Mouse (Mus musculus) bone marrow macrophage, adult 2 months (primary cell): Measurements from ENCODE around the gene Dazap2.

ENCODE experiments used
- CTCF ChIP-seq: IDR thresholded peaks from 2 replicates; pipeline ENCODE4 v1.5.1; 2012; ENCODE audit warnings: low read depth, mild to moderate bottlenecking, low read length, moderate library complexity
- POLR2A ChIP-seq: IDR thresholded peaks from 2 replicates; pipeline ENCODE4 v1.6.1; 2012; ENCODE audit warnings: mild to moderate bottlenecking, low read depth, low read length, borderline replicate concordance

DNA sequence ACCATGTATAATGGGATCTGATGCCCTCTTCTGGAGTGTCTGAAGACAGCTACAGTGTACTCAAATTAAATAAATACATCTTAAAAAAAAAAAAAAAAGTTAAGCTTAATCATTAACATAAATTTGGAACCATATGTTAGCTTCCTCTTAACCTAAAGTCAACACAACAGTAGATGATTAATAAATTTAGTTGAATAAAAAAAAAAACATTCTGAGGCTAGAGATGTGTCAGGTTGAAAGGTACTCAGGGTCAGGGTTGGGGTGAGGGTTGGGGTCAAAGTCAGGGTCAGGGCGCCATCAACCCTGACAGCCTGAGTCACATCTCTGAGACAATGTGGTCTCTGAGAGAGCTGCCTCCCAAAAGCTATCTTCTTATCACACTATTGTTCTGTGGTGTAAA is 39.1 kb downstream of the Dazap2 start:
- TF ChIP-seq CTCF (no peak), POLR2A (no peak)
